Mouse (Mus musculus) midbrain, embryonic 12.5 days (tissue): ENCODE data around the gene Cdk17. TPM values are rescaled to one million over a fixed set of nuclear protein-coding genes. Genes with fewer than 3 reads are reported as not detected.

Experiments
- ATAC-seq: fragments of 200-750 bp; cut with Nextera tagmentation; 2 replicates; pipeline ENCODE4 v1.8.0; 2017; ENCODE audit warnings: low read depth, moderate TSS enrichment, moderate library complexity; ENCODE audit not compliant: low FRiP score
- H3K27ac ChIP-seq: fragments of 300-500 bp; sonication (generic); replicated peaks from 2 replicates; pipeline ENCODE4 v1.5.1; 2016; ENCODE audit warnings: mild to moderate bottlenecking
- H3K27me3 ChIP-seq: fragments of 300-500 bp; sonication (generic); 2 replicates; pipeline ENCODE4 v1.6.1; 2016; ENCODE audit warnings: mild to moderate bottlenecking
- H3K36me3 ChIP-seq: fragments of 300-500 bp; sonication (generic); 2 replicates; pipeline ENCODE4 v1.6.1; 2016
- H3K4me1 ChIP-seq: fragments of 300-500 bp; sonication (generic); 2 replicates; pipeline ENCODE4 v1.6.1; 2016
- H3K4me2 ChIP-seq: fragments of 300-500 bp; sonication (generic); replicated peaks from 2 replicates; pipeline ENCODE4 v1.6.1; 2016; ENCODE audit warnings: mild to moderate bottlenecking, moderate library complexity
- H3K4me3 ChIP-seq: fragments of 300-500 bp; sonication (generic); 2 replicates; pipeline ENCODE4 v1.5.1; 2016; ENCODE audit warnings: mild to moderate bottlenecking
- H3K9ac ChIP-seq: fragments of 300-500 bp; sonication (generic); replicated peaks from 2 replicates; pipeline ENCODE4 v1.6.1; 2016; ENCODE audit warnings: mild to moderate bottlenecking, moderate library complexity
- H3K9me3 ChIP-seq: fragments of 300-500 bp; sonication (generic); 2 replicates; pipeline ENCODE4 v1.6.1; 2016; ENCODE audit warnings: mild to moderate bottlenecking
- whole genome bisulfite sequencing: fragments of 180-500 bp; shearing (Covaris S2); methylation state at CpG from one replicate; pipeline ENCODE4 v1.1.7; 2016; 5-methylcytosine and 5-hydroxymethylcytosine counted together
- polyA plus RNA-seq: library from polyadenylated mRNA; unstranded; fragments of >200 nt; fragmentation: Nextera tagmentation; extraction: Ambion mirVana; gene quantifications from 2 replicates; pipeline ENCODE4 v1.2.1, GENCODE M21; 2016

The Cdk17 gene
- polyA plus RNA-seq, 1 experiment from 2014 or later, result 44.0 TPM

GRCm38 (mm10) chr10:93261132-93261980, 100.7 kb downstream of the Cdk17 start:
- 26% methylated on average over 16 of the region's 16 CpGs for WGBS
- H3K4me1 ChIP-seq, result peaks cover 42% of the 10 kb centered on the region
- H3K4me2 ChIP-seq, result peak overlapping the region; percentile 43
- no peaks in the 10 kb centered on the region for H3K36me3 ChIP-seq
- H3K27me3 ChIP-seq, result no peaks in the 10 kb centered on the region
- no peak overlapping the region for H3K4me3 ChIP-seq
- peak; percentile 27; the same call in 1 of the 2 replicates for ATAC-seq
- H3K27ac ChIP-seq, result no peak overlapping the region
- H3K9ac ChIP-seq, result 0 out of 2 replicates have a peak overlapping the region, but pooled peaks have one; percentile 17
- H3K9me3 ChIP-seq, result no peaks in the 10 kb centered on the region

GRCm38 (mm10) chr10:93261981-93262499, 101.4 kb downstream of the Cdk17 start:
- H3K9me3 ChIP-seq, result no peaks in the 10 kb centered on the region
- H3K4me2 ChIP-seq, result peak overlapping the region; percentile 43
- H3K9ac ChIP-seq, result peak overlapping the region; percentile 17; the same call in 1 of the 2 replicates
- WGBS, result 12% methylated on average over 15 of the region's 15 CpGs
- H3K27ac ChIP-seq, result no peak overlapping the region
- H3K4me1 ChIP-seq, result peaks cover 37% of the 10 kb centered on the region
- H3K4me3 ChIP-seq, result no peak overlapping the region
- peak; percentile 68 for ATAC-seq
- no peaks in the 10 kb centered on the region for H3K36me3 ChIP-seq
- H3K27me3 ChIP-seq, result no peaks in the 10 kb centered on the region

- Histone ChIP-seq H3K4me2 (no peak overlapping the region), H3K36me3 (no peaks in the 10 kb centered on the region), H3K27me3 (no peaks in the 10 kb centered on the region), H3K4me3 (no peak overlapping the region), H3K27ac (no peak overlapping the region), H3K9ac (no peak overlapping the region), H3K4me1 (peaks cover 35% of the 10 kb centered on the region), H3K9me3 (no peaks in the 10 kb centered on the region)
- peak; percentile 44; the same call in 1 of the 2 replicates for ATAC-seq
- 41% methylated on average over 8 of the region's 8 CpGs for WGBS
These were observed 102.8 kb downstream of the Cdk17 start for GRCm38 (mm10) chr10:93263431-93263830.

- Histone ChIP-seq H3K9ac (no peak overlapping the region), H3K4me2 (no peak overlapping the region)
These were observed 103.3 kb downstream of the Cdk17 start for GRCm38 (mm10) chr10:93264001-93264400.

GRCm38 (mm10) chr10:93265833-93266232, 105.2 kb downstream of the Cdk17 start:
- H3K4me3 ChIP-seq, result no peak overlapping the region
- no peak for ATAC-seq
- H3K27ac ChIP-seq, result no peak overlapping the region
- no peak overlapping the region for H3K9ac ChIP-seq
- H3K4me2 ChIP-seq, result no peak overlapping the region
- H3K9me3 ChIP-seq, result no peaks in the 10 kb centered on the region
- peaks cover 35% of the 10 kb centered on the region for H3K4me1 ChIP-seq
- WGBS, result 80% methylated on average over 9 of the region's 9 CpGs
- H3K36me3 ChIP-seq, result no peaks in the 10 kb centered on the region
- no peaks in the 10 kb centered on the region for H3K27me3 ChIP-seq

More at GRCm38 (mm10) chr10:93264001-93264400, 103.3 kb downstream of the Cdk17 start:
- Histone ChIP-seq H3K4me1 (peaks cover 35% of the 10 kb centered on the region), H3K36me3 (no peaks in the 10 kb centered on the region), H3K4me3 (no peak overlapping the region), H3K27me3 (no peaks in the 10 kb centered on the region), H3K9me3 (no peaks in the 10 kb centered on the region), H3K27ac (no peak overlapping the region)
- no peak for ATAC-seq
- 78% methylated on average over 5 of the region's 5 CpGs for WGBS

- 94% methylated on average over 7 of the region's 7 CpGs for WGBS
- H3K27ac ChIP-seq, result no peak overlapping the region
- ATAC-seq, result no peak
- no peak overlapping the region for H3K4me2 ChIP-seq
- H3K27me3 ChIP-seq, result no peaks in the 10 kb centered on the region
- no peak overlapping the region for H3K9ac ChIP-seq
- H3K36me3 ChIP-seq, result no peaks in the 10 kb centered on the region
- H3K4me1 ChIP-seq, result peaks cover 28% of the 10 kb centered on the region
- H3K4me3 ChIP-seq, result no peak overlapping the region
- H3K9me3 ChIP-seq, result no peaks in the 10 kb centered on the region
These were observed 105.8 kb downstream of the Cdk17 start for GRCm38 (mm10) chr10:93266521-93266920.

GRCm38 (mm10) chr10:93267509-93267908, 106.8 kb downstream of the Cdk17 start:
- Histone ChIP-seq H3K9ac (no peak overlapping the region), H3K4me2 (no peak overlapping the region), H3K9me3 (no peaks in the 10 kb centered on the region), H3K4me1 (peaks cover 19% of the 10 kb centered on the region), H3K27ac (no peak overlapping the region), H3K36me3 (no peaks in the 10 kb centered on the region), H3K4me3 (no peak overlapping the region), H3K27me3 (no peaks in the 10 kb centered on the region)
- ATAC-seq, result no peak
- 91% methylated on average over 5 of the region's 5 CpGs for WGBS

GRCm38 (mm10) chr10:93268339-93268738, 107.7 kb downstream of the Cdk17 start:
- H3K4me3 ChIP-seq, result no peak overlapping the region
- no peak overlapping the region for H3K9ac ChIP-seq
- peaks cover 10% of the 10 kb centered on the region for H3K4me1 ChIP-seq
- H3K36me3 ChIP-seq, result no peaks in the 10 kb centered on the region
- no peaks in the 10 kb centered on the region for H3K27me3 ChIP-seq
- WGBS, result 96% methylated on average over 3 of the region's 3 CpGs
- H3K27ac ChIP-seq, result no peak overlapping the region
- ATAC-seq, result no peak
- H3K9me3 ChIP-seq, result no peaks in the 10 kb centered on the region
- H3K4me2 ChIP-seq, result no peak overlapping the region

GRCm38 (mm10) chr10:93269744-93270143, 109.1 kb downstream of the Cdk17 start:
- 82% methylated on average over 4 of the region's 4 CpGs for WGBS
- H3K4me2 ChIP-seq, result no peak overlapping the region

GRCm38 (mm10) chr10:93270889-93271460, 110.3 kb downstream of the Cdk17 start:
- H3K36me3 ChIP-seq, result no peaks in the 10 kb centered on the region
- no peak for ATAC-seq
- no peak overlapping the region for H3K4me3 ChIP-seq
- no peak overlapping the region for H3K9ac ChIP-seq
- 89% methylated on average over 6 of the region's 6 CpGs for whole genome bisulfite sequencing
- no peak overlapping the region for H3K27ac ChIP-seq
- no peak overlapping the region for H3K4me2 ChIP-seq
- H3K27me3 ChIP-seq, result no peaks in the 10 kb centered on the region
- peaks cover 13% of the 10 kb centered on the region for H3K4me1 ChIP-seq
- no peaks in the 10 kb centered on the region for H3K9me3 ChIP-seq

More at GRCm38 (mm10) chr10:93269744-93270143, 109.1 kb downstream of the Cdk17 start:
- Histone ChIP-seq H3K4me1 (peaks cover under 1% of the 10 kb centered on the region; the same call in 1 of the 2 replicates), H3K27me3 (no peaks in the 10 kb centered on the region), H3K9me3 (no peaks in the 10 kb centered on the region), H3K27ac (no peak overlapping the region), H3K4me3 (no peak overlapping the region), H3K9ac (no peak overlapping the region), H3K36me3 (no peaks in the 10 kb centered on the region)
- no peak for ATAC-seq

- peaks cover 22% of the 10 kb centered on the region for H3K4me1 ChIP-seq
- no peak overlapping the region for H3K4me3 ChIP-seq
- H3K4me2 ChIP-seq, result no peak overlapping the region
- ATAC-seq, result no peak
- no peaks in the 10 kb centered on the region for H3K36me3 ChIP-seq
- 86% methylated on average over 7 of the region's 7 CpGs for WGBS
- no peaks in the 10 kb centered on the region for H3K27me3 ChIP-seq
- H3K9me3 ChIP-seq, result no peaks in the 10 kb centered on the region
- H3K9ac ChIP-seq, result no peak overlapping the region
- H3K27ac ChIP-seq, result no peak overlapping the region
These were observed 111.2 kb downstream of the Cdk17 start for GRCm38 (mm10) chr10:93271831-93272230.
